Mouse (Mus musculus): Measurements from ENCODE around the gene Napepld.
"Not testable (repeated sequence)": the region's sequence is repeated elsewhere in the genome, so short reads cannot be mapped to it uniquely, and the experiment has no call there.

Gene Napepld

DNA sequence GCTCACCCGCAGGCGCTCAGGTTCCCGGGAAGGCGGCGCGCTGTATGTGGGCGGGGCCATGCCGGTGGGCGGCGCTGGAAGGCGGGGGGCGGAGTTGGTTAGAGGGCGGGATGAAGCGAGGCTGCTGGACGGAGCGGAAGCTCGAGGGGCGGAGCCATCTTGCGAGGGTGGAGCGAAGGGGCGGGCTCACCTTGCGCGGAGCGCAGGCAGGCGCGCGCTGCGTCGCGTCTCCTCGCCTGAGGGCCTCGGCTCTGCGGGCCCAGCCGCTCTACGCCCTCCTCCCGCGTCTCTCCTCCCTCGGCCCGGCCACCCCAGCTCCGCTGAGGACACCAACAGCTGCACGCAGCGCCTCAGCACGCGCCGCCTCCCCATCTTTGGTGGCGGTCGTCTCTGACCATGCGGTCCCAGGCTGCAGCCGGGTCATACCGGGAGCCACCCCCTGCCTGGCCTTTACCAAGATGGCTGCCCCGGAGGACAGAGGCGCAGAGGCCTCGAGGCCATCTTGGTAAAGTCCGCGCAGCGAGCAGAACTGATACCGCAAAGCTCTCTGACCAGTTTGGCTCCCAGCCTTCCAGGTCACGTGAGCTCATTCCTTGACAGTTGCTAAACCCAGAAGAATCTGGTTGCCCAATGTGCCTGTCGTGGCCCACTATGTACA lies at the start of gene Napepld:
Napepld (minus strand) TSS at position 46 of the 658 bp plus-strand sequence.
- peak; percentile 98 for DNase-seq (ENCODE audit: low spot score)

DNA sequence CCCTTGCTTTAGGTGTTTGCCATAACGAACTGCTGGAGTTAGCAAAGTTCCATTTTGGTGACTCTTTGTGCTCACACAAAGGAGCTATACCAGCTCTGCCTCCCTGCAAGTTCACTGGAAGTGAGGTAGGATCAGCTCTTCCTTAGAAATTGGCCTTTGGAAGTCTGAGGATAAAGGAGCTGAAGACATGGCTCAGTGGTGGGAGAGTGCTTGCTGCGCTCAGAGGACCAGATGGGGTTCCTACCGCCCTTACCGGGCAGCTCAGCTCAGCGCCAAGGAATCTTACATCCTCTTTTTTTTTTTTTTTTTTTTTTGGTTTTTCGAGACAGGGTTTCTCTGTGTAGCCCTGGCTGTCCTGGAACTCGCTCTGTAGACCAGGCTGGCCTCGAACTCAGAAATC lies 44.8 kb upstream of the Napepld start:
- no peak for DNase-seq (ENCODE audit: low spot score)

DNA sequence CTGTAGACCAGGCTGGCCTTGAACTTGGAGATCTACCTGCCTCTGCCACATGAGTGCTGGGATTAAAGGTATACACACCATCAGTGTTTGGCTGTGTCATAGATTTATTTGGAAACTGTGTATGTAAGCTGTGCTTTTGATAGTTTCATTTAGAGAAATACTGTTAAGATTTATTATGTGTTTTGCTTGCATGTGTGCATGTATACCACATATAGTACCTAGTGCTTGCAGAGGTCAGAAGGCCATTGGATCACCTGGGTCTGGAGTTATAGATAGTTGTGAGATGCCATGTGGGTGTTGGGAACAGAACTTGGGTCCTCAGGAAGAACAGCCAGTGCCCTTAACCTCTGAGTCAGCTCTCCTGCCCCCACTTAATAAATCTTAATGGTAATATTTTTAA lies 43.5 kb upstream of the Napepld start:
- DNase-seq (ENCODE audit: low spot score) = no peak

DNA sequence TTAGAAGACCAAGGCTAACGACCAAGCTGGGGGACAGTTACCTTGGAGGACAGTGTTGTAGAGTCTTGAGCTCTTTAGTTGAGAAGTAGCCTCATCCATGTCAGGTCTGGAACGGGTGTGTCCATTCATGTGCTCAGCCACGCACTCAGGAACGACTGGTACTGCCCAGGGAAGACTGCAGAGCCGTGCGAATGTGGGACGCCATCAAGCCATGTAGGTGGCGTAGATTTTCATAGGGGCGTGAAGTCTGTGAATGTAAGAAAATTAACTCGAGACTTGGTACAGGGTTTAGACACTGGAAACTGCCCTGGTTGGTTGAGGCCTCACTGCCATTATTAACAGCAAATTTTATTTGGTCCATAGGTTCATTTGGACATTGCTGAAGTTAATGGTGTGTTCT lies 42.4 kb upstream of the Napepld start:
- no peak for DNase-seq (ENCODE audit: low spot score)

DNA sequence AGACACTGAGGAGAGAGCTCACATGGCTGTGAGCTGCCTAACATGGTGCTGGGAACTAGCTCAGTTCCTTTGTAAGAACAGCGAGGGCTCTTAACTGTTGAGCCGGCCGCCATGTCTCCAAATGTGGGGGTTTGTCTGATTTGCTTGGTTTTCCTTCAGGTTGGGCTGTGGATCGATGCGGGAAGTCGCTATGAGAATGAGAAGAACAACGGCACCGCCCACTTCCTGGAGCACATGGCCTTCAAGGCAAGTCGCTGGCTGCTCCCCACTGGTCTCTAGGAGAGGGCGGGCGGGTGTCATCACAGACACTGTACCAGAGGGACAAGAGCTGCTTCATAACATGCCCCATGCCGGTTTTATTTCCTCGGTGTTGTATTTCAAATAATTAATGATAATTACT lies 38.7 kb upstream of the Napepld start:
- no peak for DNase-seq (ENCODE audit: low spot score)

DNA sequence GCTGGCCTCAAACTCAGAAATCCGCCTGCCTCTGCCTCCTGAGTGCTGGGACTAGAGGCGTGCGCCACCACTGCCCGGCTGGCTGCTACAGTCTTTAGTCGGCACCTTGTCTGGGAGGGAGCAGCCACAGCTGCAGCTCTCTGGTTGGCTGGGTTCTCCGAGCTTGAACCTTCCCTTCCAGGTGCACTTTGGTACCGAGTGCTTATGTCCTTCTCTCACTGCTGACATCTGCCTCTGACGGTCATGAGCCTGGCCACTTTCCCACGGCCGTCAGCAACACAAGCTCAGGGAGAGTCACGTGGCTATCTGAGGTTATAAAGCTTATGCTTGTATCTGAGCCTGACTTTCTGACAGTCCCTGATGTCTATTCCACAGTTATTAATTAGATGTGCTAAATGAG lies 37.9 kb upstream of the Napepld start:
- no peak for DNase-seq (ENCODE audit: low spot score)

DNA sequence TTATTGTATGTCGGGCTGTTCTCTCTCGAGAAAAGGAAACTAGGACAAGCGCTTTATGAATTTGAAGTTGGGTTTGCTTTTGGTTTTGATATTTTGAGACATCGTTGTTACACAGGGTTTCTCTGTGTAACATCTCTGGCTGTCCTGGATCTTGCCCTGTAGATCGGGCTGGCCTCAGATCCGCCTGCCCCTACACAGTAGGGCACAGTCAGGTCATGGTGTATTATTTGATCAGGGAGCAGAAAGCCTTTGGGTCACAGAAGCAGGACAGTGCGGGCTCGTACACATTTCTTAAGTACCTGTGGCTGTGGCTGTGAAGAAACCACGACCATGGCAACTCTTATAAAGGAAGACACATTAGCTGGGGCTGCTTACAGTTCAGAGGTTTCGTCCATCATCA lies 36.4 kb upstream of the Napepld start:
- no peak for DNase-seq (ENCODE audit: low spot score)

DNA sequence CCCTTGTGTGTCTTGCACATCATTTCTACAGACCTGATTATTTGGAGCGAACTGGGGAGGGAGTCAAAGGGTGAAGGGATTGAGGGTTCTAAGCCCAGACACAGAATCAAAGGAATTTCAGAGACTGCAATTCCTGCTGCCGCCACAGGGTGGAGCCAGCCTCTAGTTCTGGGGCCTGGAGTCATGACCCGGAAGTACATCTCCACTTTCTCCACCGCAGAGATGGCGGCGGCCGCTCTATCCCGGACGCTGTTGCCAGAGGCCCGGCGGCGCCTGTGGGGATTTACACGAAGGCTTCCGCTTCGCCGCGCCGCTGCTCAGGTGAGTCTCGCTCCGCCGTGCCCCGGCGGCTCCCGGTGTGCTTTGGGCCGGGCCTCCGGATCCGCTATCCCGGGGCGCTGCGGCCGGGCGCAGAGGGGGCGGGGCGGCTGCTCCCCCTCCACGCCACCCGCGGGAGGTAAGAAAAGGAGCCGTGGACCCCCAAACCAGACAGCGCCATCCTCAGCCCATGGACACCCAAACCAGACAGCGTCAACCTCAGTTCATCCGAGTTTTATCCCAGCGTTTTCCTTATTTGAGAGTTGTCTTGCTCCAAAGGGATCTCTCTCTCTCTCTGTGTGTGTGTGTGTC lies 35.9 kb upstream of the Napepld start, which contains the start of gene Pmpcb:
Pmpcb (plus strand) TSS at position 186 of the 630 bp plus-strand sequence.
- DNase-seq (ENCODE audit: low spot score) = peak; percentile 88

DNA sequence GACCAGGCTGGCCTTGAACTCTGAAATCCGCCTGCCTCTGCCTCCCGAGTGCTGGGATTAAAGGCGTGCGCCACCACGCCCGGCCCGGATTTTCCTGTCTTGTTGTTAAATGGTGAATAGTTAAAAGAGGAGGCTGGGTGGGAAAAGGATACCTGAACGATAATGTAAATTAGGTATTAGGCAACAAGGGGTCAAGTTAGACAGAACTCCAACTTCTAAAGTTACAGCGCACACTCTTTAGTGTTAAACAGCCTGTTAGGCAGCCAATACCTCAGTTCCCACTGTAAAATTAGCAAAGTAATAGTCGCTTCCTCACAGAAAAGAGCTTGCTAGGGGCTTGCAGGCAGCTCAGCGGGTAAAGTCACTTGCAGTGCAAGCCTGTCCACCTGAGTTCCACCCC lies 34.9 kb upstream of the Napepld start:
- DNase-seq (ENCODE audit: low spot score) = no peak

DNA sequence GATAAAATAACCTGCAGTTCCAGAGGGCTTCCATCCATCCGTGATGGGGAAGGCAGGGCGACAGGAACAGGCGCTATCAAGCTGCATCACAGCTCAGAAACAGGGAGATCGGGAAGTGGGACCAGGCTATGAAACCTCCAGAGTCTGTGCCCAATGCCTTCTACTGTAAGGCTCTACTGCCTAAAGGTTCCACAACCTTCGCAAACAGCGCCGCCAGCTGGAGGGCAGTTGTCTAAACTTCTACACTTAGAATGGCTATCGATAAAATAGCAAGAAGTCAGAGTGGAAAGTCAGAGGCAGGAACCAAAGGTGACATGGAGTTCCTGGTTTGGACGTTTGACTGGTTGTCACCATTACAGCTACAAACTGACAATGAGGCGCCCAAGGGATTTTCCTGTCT lies 34.4 kb upstream of the Napepld start:
- peak; percentile 69 for DNase-seq (ENCODE audit: low spot score)

DNA sequence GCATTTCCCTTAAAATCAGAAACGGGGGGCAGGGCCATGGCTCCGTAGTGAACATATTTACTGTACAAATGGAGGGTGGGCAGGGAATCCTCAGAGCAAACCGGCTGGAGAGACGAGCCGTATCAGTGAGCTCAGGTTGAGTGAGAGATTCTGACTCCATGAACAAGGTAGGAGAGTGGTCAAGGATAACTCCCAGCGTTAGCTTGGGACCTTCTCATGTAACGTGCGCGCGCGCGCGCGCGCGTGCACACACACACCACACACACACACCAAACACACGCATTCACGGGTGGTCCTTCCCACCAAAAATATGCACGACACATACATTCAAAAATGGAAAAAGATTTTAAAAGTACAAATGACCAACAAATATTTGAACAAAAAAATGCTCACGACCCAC lies 33.9 kb upstream of the Napepld start:
- no peak for DNase-seq (ENCODE audit: low spot score)

DNA sequence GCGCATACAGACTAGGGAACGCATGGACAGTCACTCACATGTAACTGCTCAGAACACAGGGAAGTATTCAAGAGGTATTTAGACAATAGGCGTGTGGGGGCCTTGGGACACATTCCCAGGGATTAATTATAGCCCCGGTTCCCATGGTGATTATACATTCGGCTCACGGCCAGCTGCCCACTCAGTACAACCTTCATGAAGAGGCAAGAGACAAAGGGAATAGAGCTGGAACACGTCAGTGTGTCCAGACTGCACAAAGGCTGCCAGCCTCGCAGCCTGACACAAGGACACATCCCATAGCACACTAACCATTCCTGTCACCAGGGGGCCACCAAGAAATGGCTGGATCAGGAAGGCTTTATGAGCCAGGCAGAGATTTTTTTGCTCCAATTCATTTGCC lies 31.7 kb upstream of the Napepld start:
- DNase-seq (ENCODE audit: low spot score) = no peak

DNA sequence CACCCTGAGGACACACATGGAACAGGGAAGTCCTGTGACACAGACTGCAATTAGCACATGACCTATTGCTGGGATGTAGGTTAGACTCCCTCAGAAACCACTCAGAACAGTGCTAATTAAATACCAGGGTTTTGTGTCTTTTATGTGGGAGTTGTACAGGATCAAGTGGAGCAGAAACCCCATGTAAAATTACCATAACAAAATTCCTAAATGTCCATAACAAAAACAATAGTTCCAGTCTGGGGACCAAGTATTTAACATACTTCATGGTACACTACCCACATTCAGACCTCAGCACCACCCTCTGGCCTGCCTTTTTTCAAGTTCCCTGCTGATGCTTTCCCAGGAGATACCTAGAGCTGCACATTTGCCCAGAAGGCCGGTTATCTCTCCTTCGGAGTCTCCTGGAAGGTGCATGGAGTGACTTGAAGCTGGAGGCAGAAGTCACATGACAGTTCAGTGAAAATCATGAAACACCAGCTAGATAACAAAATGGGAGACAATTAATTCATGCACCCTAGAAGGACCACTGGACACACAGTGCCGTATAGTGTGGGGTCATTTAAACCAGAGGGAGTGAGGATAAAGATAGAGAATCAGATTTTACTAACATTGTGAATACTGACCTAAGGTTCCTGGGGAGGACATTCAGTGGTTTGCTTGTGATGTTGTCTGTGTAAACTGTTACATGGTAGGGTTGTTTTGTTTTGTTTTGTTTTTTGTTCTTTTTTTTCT lies 31.1 kb upstream of the Napepld start:
- no peak for DNase-seq (ENCODE audit: low spot score)

DNA sequence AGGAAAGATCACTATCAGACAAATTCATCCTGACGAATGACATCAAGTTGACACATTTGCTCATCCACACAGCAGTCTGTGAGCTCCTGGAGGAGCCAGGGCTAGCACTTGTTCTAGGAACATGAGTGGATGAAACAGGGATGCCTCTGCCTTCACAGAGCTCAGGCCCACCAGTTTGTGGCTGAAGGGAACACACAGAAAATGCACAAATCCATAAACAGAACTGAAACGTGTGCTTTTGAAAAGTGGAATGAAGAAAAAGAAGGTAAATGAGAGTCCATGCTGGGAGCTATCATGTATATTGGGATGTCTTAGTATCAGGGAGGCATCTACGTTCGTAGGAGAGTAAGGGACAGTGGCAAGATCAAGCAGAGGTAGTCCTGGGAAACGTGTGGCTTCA lies 27.9 kb upstream of the Napepld start:
- no peak for DNase-seq (ENCODE audit: low spot score)

DNA sequence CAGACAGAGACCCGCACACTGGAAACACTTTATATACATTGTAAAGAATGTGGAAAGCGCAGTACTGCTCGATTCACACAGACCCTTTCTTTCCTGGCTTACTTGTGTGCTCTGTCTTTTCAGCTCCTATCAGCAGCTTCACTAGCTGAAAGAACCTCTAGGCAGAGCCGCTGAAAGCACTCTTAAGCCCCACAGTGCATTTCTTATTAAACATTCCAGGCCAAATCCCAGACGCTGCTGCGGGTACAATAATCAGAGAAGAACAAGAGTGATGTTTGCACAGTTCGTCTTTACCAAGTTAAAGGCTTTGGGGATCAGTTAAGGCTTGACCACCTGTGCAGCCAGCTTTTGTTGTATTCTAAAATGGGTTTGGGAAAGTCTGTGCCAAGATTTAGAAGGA lies 23.7 kb upstream of the Napepld start:
- no peak for DNase-seq (ENCODE audit: low spot score)

DNA sequence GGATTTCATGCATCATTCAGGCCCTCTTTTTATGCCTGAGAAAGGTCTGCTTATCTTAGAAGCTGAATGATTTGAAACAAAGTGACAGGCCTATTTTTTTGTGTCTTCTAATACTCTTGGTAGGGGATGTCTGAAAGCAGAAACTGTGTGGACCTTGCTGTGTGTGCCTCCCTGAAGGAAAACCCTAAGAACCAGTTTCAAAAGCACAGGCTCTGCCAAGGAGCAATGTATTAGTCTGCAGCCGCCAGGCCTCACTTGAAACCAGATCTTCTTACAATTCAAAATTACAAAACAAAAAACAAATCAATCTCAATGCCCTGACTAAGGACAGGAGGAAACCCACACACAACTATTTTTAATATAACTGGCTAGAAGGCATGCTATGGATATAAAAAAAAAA lies 23.2 kb upstream of the Napepld start:
- DNase-seq (ENCODE audit: low spot score) = no peak

DNA sequence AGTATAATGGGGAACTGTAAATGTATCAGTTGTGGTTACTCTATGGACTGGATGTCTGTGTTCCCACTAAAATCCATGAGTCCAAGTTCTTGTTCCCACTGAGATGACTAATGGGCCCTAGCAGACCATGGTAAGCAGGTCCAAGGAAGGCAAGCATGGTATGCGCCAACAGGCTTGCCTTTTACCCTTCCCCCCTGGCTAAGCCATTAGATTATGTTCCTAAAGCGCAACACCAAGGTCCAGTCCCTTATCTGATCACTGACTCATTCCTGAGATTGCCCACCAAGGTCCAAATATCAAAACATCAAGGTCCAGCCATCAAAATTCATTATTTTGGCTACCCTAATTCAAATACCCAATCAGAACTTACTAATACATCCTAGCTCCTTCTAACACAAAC lies 18.0 kb upstream of the Napepld start:
- no peak for DNase-seq (ENCODE audit: low spot score)

DNA sequence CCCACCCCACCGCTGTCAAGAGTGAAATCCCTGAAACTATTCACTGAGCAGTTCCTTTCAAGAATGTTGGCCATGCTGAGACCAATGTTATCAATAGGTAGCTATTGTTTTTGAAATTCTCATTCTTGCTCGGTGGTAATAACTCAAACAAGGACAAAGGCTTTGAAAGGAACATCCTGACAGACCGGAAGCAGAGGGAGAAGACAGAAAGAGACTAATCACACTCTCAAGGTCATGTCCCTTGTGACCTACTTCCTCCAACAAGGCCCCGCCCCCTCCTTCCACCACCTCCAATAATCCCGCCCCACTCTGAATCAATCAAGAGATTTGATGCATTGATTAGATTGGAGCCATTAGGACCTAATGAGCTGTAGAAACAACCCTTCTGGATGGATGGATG lies 17.4 kb upstream of the Napepld start:
- no peak for DNase-seq (ENCODE audit: low spot score)

DNA sequence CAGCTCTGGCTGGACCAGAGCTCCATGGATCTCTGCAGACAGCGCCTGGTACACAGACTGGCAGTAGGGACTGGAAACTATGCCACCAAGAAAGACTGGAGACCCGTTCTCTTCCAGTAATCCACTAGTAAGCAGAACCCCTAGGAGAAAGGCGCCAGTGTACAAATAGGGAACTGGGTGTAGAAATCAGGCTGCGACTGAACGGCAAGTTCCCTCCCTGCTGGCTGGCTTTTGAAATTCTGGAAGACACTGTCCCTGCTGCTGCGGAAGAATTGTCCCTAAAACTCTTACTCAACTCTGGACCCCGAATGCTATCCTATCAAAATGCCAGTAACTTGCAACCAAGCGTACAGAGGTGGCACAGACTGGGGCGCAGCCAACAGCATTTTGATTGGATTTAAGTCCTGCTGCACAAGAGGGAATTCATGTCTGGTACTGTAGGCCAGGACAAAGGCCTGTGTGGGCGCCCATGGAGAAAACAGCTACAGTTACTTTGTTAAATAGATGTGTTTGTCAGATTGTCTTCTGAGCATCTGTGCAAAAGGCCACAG lies 16.0 kb upstream of the Napepld start:
- no peak for DNase-seq (ENCODE audit: low spot score)

DNA sequence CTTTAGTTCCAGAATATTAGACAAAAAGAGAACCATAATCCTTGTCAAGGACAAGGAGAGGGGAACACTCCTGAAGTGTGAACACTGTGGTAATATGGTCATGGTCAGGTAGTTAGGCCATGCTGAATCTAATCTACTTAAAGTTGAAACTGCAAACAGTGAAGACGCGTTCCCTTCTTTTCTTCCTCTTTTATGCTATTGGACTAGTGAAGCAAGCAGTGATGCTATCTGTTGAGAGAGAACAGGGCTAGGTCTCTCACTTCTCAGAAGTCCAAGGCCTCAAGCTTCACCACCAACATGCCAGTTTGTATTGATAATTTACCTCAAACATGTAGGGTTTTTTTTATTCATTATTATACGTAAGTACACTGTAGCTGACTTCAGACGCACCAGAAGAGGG lies 13.3 kb upstream of the Napepld start:
- DNase-seq (ENCODE audit: low spot score) = no peak

DNA sequence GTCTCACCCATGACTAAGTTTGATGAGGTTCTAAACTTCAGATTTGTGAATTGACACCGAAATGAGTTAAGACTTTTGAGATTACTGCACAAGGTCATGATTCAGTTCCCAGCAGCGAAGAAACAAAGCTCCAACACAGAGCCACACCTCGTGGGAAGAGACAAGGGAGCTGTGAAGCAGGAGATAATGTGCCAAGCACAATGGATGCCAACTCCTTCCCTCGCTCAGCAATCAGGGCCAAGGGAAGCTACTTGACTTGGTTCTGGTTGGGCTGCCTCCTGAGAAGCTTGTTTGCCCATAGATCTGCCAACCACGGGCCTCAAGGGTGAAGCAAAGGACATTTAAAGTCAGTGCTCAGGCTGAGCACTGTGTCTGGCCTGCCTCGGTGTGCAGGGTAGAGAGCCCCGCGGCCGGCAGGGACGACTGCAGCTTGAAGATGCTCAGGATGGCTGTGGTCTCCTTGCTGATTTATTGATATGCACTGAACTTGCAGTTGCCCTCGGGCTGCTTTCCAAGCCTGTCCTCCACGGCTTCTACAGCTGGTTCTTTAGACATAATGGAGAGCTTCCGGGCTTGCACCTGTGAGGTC lies 11.0 kb upstream of the Napepld start:
- DNase-seq (ENCODE audit: low spot score) = no peak

DNA sequence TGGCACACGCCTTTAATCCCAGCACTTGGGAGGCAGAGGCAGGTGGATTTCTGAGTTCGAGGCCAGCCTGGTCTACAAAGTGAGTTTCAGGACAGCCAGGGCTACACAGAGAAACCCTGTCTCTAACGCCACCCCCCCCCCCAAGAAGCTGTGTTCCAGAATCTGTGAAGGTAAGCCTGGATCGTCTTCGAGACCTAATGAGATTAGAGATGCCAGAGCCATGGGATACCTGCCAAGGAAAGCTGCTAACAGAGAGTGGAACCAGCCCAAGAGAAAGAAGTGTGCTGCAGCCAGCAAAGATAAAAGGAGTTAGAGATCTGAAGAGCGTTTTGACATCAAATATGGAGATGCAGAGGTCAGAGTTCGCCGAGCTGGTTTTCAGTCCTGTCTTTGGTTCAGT lies 6.8 kb upstream of the Napepld start:
- not testable (repeated sequence) for DNase-seq (ENCODE audit: low spot score)

DNA sequence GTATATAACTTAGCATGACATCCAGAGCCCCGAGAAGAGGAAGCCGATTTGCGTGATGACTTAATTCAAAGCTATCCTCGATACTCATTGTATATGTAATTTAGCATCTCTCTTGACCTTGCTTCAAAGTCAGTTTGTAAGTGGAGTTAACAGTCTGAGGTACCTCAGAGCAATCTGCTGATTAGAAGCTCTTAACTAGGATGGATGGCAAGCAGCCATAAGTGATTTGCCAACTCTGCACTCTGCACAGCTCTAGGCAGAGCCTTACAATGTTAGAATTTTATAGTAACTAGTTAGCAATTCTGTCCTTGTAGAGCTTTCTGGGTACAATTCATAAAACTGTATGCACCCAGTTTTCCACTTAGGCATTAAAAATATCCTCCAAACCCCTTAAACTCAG lies 5.3 kb upstream of the Napepld start:
- no peak for DNase-seq (ENCODE audit: low spot score)

Measured in T-cell, adult 2 months (primary cell).